Mouse (Mus musculus): ENCODE measurements at regions not wholly inside any gene's neighbourhood (a gene's known extent, or its start where the extent isn't known, plus 50 kb on each side); places are given as distances from the start of the nearest gene placed in this dataset.

GRCm38 (mm10) chrX:11577294-11577693 is 249.7 kb downstream of the H2al1j start:
- no peak overlapping the region for H3K4me2 ChIP-seq
- no peak overlapping the region for H3K27ac ChIP-seq
- H3K9me3 ChIP-seq (replicated peaks): no peaks in the 10 kb centered on the region
- WGBS: 72% methylated on average over 3 of the region's 3 CpGs
- H3K4me1 ChIP-seq: no peaks in the 10 kb centered on the region
- H3K27me3 ChIP-seq: no peaks in the 10 kb centered on the region
- no peak overlapping the region for H3K9ac ChIP-seq
- no peaks in the 10 kb centered on the region for H3K36me3 ChIP-seq (ENCODE audit: poor library complexity, severe bottlenecking)
- H3K4me3 ChIP-seq: no peak overlapping the region
- no peak for ATAC-seq

- H3K36me3 ChIP-seq (ENCODE audit: poor library complexity, severe bottlenecking): no peaks in the 10 kb centered on the region
- H3K9me3 ChIP-seq (replicated peaks): no peaks in the 10 kb centered on the region
- H3K27me3 ChIP-seq: no peaks in the 10 kb centered on the region
- no peak overlapping the region for H3K9ac ChIP-seq
- ATAC-seq: no peak
- no peak overlapping the region for H3K27ac ChIP-seq
- 76% methylated on average over 5 of the region's 5 CpGs for WGBS
- no peak overlapping the region for H3K4me3 ChIP-seq
- no peaks in the 10 kb centered on the region for H3K4me1 ChIP-seq
- no peak overlapping the region for H3K4me2 ChIP-seq
These were observed 257.7 kb downstream of the H2al1j start for GRCm38 (mm10) chrX:11585353-11585752.

- Histone ChIP-seq H3K36me3 (ENCODE audit: poor library complexity, severe bottlenecking) (no peaks in the 10 kb centered on the region), H3K27me3 (no peaks in the 10 kb centered on the region), H3K9me3 (replicated peaks) (no peaks in the 10 kb centered on the region), H3K4me2 (no peak overlapping the region), H3K9ac (no peak overlapping the region), H3K4me1 (peaks cover 7% of the 10 kb centered on the region; the same call in 1 of the 2 replicates), H3K27ac (no peak overlapping the region), H3K4me3 (no peak overlapping the region)
- ATAC-seq: no peak
- 32% methylated on average over 10 of the region's 10 CpGs for WGBS
These were observed 264.0 kb downstream of the H2al1j start for GRCm38 (mm10) chrX:11591391-11592187.

- H3K4me2 ChIP-seq: no peak overlapping the region
- ATAC-seq: no peak
- no peaks in the 10 kb centered on the region for H3K36me3 ChIP-seq (ENCODE audit: poor library complexity, severe bottlenecking)
- no peak overlapping the region; the same call in 1 of the 2 replicates for H3K27ac ChIP-seq
- no peak overlapping the region for H3K4me3 ChIP-seq
- H3K9ac ChIP-seq: no peak overlapping the region
- H3K9me3 ChIP-seq (replicated peaks): no peaks in the 10 kb centered on the region
- H3K27me3 ChIP-seq: no peaks in the 10 kb centered on the region
- peaks cover 7% of the 10 kb centered on the region; the same call in 1 of the 2 replicates for H3K4me1 ChIP-seq
- WGBS: 44% methylated on average over 3 of the region's 3 CpGs
These were observed 266.9 kb downstream of the H2al1j start for GRCm38 (mm10) chrX:11594542-11594941.

GRCm38 (mm10) chrX:11597548-11597947 is 269.9 kb downstream of the H2al1j start:
- no peak overlapping the region for H3K9ac ChIP-seq
- no peaks in the 10 kb centered on the region; the same call in 1 of the 2 replicates for H3K4me1 ChIP-seq
- no peaks in the 10 kb centered on the region for H3K27me3 ChIP-seq
- H3K9me3 ChIP-seq (replicated peaks): no peaks in the 10 kb centered on the region
- no peak for ATAC-seq
- 81% methylated on average over 7 of the region's 7 CpGs for WGBS
- H3K4me3 ChIP-seq: no peak overlapping the region
- H3K27ac ChIP-seq: no peak overlapping the region
- no peaks in the 10 kb centered on the region for H3K36me3 ChIP-seq (ENCODE audit: poor library complexity, severe bottlenecking)
- no peak overlapping the region for H3K4me2 ChIP-seq

- Histone ChIP-seq H3K27me3 (no peaks in the 10 kb centered on the region), H3K4me2 (no peak overlapping the region), H3K27ac (no peak overlapping the region), H3K4me3 (no peak overlapping the region), H3K4me1 (0 out of 2 replicates have a peak, but pooled peaks cover 5% of the 10 kb centered on the region), H3K9me3 (replicated peaks) (no peaks in the 10 kb centered on the region), H3K36me3 (ENCODE audit: poor library complexity, severe bottlenecking) (no peaks in the 10 kb centered on the region), H3K9ac (no peak overlapping the region)
- 27% methylated on average over 8 of the region's 8 CpGs for WGBS
- no peak for ATAC-seq
These were observed 286.6 kb downstream of the H2al1j start for GRCm38 (mm10) chrX:11614237-11614636.

- H3K4me3 ChIP-seq: no peak overlapping the region
- H3K27me3 ChIP-seq: no peaks in the 10 kb centered on the region
- no peak overlapping the region for H3K27ac ChIP-seq
- 0 out of 2 replicates have a peak overlapping the region, but pooled peaks have one; percentile 22 for H3K4me2 ChIP-seq
- 43% methylated on average over 19 of the region's 19 CpGs for WGBS
- no peak overlapping the region for H3K9ac ChIP-seq
- 0 out of 2 replicates have a peak, but pooled peaks have one; percentile 43 for ATAC-seq
- peaks cover 9% of the 10 kb centered on the region; the same call in 1 of the 2 replicates for H3K4me1 ChIP-seq
- H3K9me3 ChIP-seq (replicated peaks): no peaks in the 10 kb centered on the region
- no peaks in the 10 kb centered on the region for H3K36me3 ChIP-seq (ENCODE audit: poor library complexity, severe bottlenecking)
These were observed 293.6 kb downstream of the H2al1j start for GRCm38 (mm10) chrX:11621045-11621763.

- Histone ChIP-seq H3K27me3 (no peaks in the 10 kb centered on the region), H3K27ac (no peak overlapping the region), H3K9me3 (replicated peaks) (no peaks in the 10 kb centered on the region), H3K4me3 (no peak overlapping the region), H3K36me3 (ENCODE audit: poor library complexity, severe bottlenecking) (no peaks in the 10 kb centered on the region), H3K4me1 (peaks cover 18% of the 10 kb centered on the region), H3K4me2 (no peak overlapping the region), H3K9ac (no peak overlapping the region)
- WGBS: 26% methylated on average over 10 of the region's 10 CpGs
- no peak for ATAC-seq
These were observed 298.8 kb downstream of the H2al1j start for GRCm38 (mm10) chrX:11626274-11626878.

- 77% methylated on average over 2 of the region's 2 CpGs for WGBS
- Histone ChIP-seq H3K9me3 (replicated peaks) (no peaks in the 10 kb centered on the region), H3K27me3 (no peaks in the 10 kb centered on the region), H3K4me2 (no peak overlapping the region), H3K9ac (no peak overlapping the region), H3K27ac (no peak overlapping the region), H3K36me3 (ENCODE audit: poor library complexity, severe bottlenecking) (no peaks in the 10 kb centered on the region), H3K4me1 (peaks cover 28% of the 10 kb centered on the region), H3K4me3 (no peak overlapping the region)
- no peak for ATAC-seq
These were observed 301.7 kb downstream of the H2al1j start for GRCm38 (mm10) chrX:11629362-11629761.

GRCm38 (mm10) chrX:11629906-11630305 is 302.3 kb downstream of the H2al1j start:
- no peak for ATAC-seq
- H3K4me2 ChIP-seq: no peak overlapping the region
- H3K9ac ChIP-seq: no peak overlapping the region
- H3K4me1 ChIP-seq: peaks cover 28% of the 10 kb centered on the region
- no peaks in the 10 kb centered on the region for H3K27me3 ChIP-seq
- H3K36me3 ChIP-seq (ENCODE audit: poor library complexity, severe bottlenecking): no peaks in the 10 kb centered on the region
- no peaks in the 10 kb centered on the region for H3K9me3 ChIP-seq (replicated peaks)
- 38% methylated on average over 1 of the region's 1 CpGs for WGBS
- H3K4me3 ChIP-seq: no peak overlapping the region
- H3K27ac ChIP-seq: no peak overlapping the region

GRCm38 (mm10) chrX:11631186-11631913 is 303.7 kb downstream of the H2al1j start:
- peak; percentile 88 for ATAC-seq
- Histone ChIP-seq H3K9ac (no peak overlapping the region; the same call in 1 of the 2 replicates), H3K4me2 (peak overlapping the region; percentile 43)

More at GRCm38 (mm10) chrX:11631186-11631913, 303.7 kb downstream of the H2al1j start:
- Histone ChIP-seq H3K36me3 (ENCODE audit: poor library complexity, severe bottlenecking) (no peaks in the 10 kb centered on the region), H3K27me3 (no peaks in the 10 kb centered on the region), H3K9me3 (replicated peaks) (no peaks in the 10 kb centered on the region), H3K4me3 (no peak overlapping the region; the same call in 1 of the 2 replicates), H3K4me1 (peaks cover 23% of the 10 kb centered on the region), H3K27ac (peak overlapping the region; percentile 87)
- WGBS: 16% methylated on average over 14 of the region's 14 CpGs

Data from forebrain, embryonic 13.5 days (tissue).